Mouse (Mus musculus) inflammation-experienced regulatory T-cells, adult 6 months (primary cell): ENCODE data around the gene Fsd1. TPM values are rescaled to one million over a fixed set of nuclear protein-coding genes. Genes with fewer than 3 reads are reported as not detected.

Experiments
- ATAC-seq: one replicate; pipeline ENCODE4 v1.8.0; 2017
- polyA plus RNA-seq, 3 experiments: library from polyadenylated mRNA; unstranded; fragments of 100-300 nt; shearing (Covaris generic); gene quantifications; one replicate each; pipeline ENCODE4 v1.2.1; 2017

Gene Fsd1
- polyA plus RNA-seq, 3 experiments from 2014 or later = 0.98 TPM; not detected in 2

GRCm38 (mm10) chr17:55963171-55963570 is 23.1 kb upstream of the Fsd1 start:
- ATAC-seq = no peak

GRCm38 (mm10) chr17:55964496-55964895 is 21.8 kb upstream of the Fsd1 start:
- ATAC-seq = no peak

GRCm38 (mm10) chr17:55964996-55965395 is 21.3 kb upstream of the Fsd1 start:
- no peak for ATAC-seq

- no peak for ATAC-seq
Observed at GRCm38 (mm10) chr17:55967186-55967585, 19.1 kb upstream of the Fsd1 start.

- ATAC-seq = no peak
Observed at GRCm38 (mm10) chr17:55968210-55968609, 18.1 kb upstream of the Fsd1 start.

GRCm38 (mm10) chr17:55969560-55969959 is 16.7 kb upstream of the Fsd1 start:
- ATAC-seq = no peak

GRCm38 (mm10) chr17:55969966-55970891 is 16.1 kb upstream of the Fsd1 start, which contains the start of gene Shd:
TSS of gene Shd (plus strand) at chr17:55970467.
- ATAC-seq = no peak

GRCm38 (mm10) chr17:55971453-55971852 is 14.9 kb upstream of the Fsd1 start:
- no peak for ATAC-seq

- ATAC-seq = peak; percentile 91
Observed at GRCm38 (mm10) chr17:55976255-55976862, 9.9 kb upstream of the Fsd1 start.

GRCm38 (mm10) chr17:55977301-55977700 is 9.0 kb upstream of the Fsd1 start:
- no peak for ATAC-seq

GRCm38 (mm10) chr17:55990278-55990898 is 4.1 kb downstream of the Fsd1 start:
- ATAC-seq = no peak

GRCm38 (mm10) chr17:55996007-55996406 is 9.7 kb downstream of the Fsd1 start:
- ATAC-seq = no peak

GRCm38 (mm10) chr17:55999794-56000499 is 13.6 kb downstream of the Fsd1 start:
- no peak for ATAC-seq

- ATAC-seq = no peak
Observed at GRCm38 (mm10) chr17:56003000-56003399, 16.7 kb downstream of the Fsd1 start.

GRCm38 (mm10) chr17:56005415-56006061 is 19.2 kb downstream of the Fsd1 start, which contains the start of the genes Stap2 and Mpnd:
TSS of gene Stap2 (minus strand) at chr17:56005584.
TSS of gene Mpnd (plus strand) at chr17:56005711.
- no peak for ATAC-seq

GRCm38 (mm10) chr17:56006956-56007355 is 20.6 kb downstream of the Fsd1 start:
- ATAC-seq = no peak

- ATAC-seq = peak; percentile 1
Observed at GRCm38 (mm10) chr17:56007444-56008355, 21.4 kb downstream of the Fsd1 start.

- peak; percentile 88 for ATAC-seq
Observed at GRCm38 (mm10) chr17:56008356-56009087, 22.2 kb downstream of the Fsd1 start.

- peak; percentile 85 for ATAC-seq
Observed at GRCm38 (mm10) chr17:56009088-56009961, 23.0 kb downstream of the Fsd1 start.
